Mouse (Mus musculus) thymus, postnatal 0 days (tissue): ENCODE data around the gene Pdrg1. TPM values are rescaled to one million over a fixed set of nuclear protein-coding genes. Genes with fewer than 3 reads are reported as not detected.

Source experiments
- DNase-seq: peaks from one replicate; pipeline ENCODE4 v3.0.0-alpha.2; 2015; ENCODE audit warnings: low spot score
- polyA plus RNA-seq: library from polyadenylated mRNA; unstranded; fragments of >200 nt; fragmentation: Nextera tagmentation; extraction: Ambion mirVana; gene quantifications from 2 replicates; pipeline ENCODE4 v1.2.1, GENCODE M21; 2015

Pdrg1 gene
- polyA plus RNA-seq: 166 and 168 TPM in 2 replicates

DNA sequence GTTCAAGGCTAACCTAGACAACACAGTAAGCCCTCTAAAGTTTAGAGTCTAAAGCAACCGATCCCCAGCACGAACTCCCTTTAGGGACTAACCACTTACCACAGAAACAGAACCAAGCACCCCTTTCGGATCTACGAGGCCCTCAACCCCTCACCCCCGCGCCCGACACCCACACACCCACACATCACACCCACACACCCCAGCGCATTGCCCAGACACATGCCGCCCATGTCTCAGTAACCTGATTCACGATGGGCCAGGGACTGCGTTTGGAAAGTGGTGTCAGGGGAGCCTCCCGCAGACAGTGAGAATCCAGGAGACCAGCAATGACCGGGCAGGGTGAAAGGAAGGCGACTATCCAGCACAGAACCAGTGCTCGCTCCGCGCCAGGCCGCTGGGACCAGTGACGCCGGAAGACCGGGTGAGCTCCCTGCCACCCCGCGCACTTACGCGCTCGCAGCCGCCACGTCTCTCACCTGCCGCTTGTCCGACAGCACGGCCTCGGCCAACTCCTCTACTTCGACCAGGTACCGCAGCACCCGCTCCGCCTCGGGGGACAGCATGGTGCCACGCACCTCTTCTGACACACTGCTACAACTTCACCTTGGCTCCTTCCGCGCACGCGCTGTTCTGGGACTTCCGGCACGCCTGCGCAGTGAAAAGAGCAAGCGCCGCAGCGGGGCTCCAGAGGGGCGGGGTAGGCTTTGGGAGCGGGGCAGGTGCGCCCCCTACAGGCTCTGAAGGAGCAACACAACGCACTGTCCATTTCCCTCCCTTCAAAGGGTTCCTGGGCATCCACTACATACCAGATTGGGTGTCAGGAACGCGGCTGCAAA lies at the start of gene Pdrg1:
Gene Pdrg1 (minus strand): TSS at position 670 of the 836 bp plus-strand sequence.
- DNase-seq: peak; percentile 97

DNA sequence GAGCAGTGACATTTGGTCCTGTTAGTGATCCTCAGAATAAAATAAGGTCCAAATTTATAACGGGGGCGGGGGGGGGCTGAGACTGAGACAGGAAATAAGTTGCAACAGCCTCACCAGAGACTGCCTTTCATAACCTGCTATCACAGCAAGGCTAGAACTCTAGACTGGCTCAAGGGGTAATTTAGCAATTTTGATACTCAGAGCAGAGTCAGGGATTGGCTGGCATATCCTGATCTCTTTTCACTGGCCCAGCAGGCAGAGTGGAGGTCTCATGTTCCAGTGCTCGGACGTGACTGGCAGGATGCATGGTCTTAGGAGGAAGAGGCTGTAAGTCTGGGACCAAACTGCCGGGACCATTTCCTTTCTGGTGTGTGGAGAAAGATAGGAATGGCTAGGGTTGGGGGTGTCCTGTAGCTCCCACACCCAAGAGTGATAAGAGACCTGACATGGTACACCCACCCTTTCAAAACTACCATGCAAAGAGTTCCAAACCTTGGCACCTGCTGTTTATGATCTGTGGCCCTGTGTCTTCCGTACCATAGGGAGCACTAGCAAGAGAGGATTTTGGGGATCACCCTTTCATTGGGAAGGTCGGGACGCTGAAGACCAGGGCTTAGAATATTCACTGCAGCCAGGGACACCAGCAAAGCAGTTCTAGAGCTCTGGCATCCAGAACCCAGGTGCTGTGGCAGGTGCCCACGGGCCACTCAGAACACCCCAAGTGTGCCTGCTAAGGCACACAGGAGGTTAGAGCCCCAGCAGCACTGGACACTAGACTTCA lies 49.2 kb upstream of the Pdrg1 start:
- no peak for DNase-seq

DNA sequence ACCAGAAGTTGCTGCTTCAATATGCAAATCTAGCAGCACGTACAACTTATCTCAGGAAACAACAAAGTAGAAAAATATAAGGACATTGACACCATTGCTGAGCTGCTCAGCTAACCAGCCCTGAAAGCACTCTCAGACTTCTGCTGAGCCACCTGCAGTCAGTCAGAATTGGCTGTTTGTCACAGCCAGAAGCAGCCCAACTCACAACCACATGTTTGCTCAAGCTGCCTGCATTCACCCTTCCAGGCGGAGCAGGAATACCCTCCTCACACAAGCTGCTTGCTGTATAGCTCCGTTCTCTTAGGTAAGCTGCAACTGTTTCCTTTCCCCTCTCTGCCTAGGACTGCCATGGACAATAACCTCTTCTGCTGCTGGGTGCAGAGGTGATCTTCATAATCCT lies 48.2 kb upstream of the Pdrg1 start:
- DNase-seq: no peak

DNA sequence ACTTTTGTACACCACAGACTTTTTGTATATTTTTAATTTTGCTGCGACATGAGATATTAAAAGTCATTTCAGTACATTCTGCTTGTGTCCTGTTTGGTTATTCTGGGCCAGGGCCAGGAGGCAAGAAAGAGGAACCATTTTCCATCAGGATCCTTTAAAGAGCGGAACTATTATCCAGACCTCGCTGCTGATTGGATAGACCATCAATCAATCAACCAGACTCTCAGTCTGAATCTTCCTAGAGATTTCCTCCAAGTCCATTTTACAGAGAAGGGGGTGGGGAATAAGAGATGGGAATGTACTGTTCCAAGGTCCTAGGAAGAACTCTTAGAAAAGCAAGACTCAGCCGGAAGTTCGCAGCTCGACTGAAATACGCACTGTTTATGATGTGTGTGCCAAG lies 45.0 kb upstream of the Pdrg1 start:
- no peak for DNase-seq

DNA sequence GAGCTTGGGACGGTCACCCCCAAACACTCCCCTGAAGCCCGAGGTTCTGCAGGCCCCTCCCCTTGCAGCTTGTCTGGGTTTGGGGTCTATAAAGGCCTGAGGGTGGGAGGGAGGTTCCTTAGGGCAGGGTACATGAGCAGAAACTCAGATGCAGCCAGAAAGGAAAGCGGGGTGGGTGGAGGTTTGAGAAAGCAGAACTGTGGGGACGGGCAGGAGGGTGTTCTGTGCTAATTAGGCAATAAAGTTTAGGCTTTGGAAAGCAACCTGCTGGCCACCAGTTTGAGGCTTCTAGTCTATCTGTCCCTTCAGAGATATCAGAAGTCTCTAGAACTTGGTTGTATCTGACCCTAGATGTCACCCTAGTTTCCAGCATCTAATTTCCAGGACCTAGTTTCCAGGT lies 43.1 kb upstream of the Pdrg1 start:
- DNase-seq: no peak

DNA sequence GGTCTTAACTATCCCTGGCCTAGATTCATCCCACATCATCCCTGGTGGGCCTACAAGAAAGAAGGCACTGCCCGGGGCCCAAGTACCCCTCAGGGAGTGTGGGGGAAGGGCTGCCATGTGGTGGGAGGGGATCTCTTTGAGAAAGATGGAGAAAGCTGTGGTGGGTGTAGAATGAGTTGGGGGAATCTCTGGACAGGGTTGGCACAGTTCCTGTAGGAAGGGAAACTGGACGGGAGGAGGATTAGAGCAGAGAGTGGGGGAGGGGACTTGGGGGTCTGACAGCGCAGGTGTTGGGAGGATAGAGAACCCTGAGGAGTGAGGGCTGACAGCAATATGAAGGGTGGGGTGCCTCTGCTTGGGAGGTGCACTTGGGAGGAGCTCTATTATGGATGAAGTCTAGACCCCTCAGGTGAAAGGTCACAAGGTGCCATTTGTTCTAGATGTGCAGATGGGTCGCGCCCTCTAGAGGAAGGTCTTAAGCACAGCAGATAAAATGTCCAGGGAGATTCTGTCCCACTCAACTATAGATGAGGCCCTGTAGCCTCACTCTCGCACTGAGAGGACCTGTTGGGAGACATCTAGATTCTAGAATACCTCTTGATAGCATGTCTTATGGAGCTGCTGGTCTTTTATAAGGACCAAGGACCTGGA lies 40.2 kb upstream of the Pdrg1 start:
- peak; percentile 28 for DNase-seq

DNA sequence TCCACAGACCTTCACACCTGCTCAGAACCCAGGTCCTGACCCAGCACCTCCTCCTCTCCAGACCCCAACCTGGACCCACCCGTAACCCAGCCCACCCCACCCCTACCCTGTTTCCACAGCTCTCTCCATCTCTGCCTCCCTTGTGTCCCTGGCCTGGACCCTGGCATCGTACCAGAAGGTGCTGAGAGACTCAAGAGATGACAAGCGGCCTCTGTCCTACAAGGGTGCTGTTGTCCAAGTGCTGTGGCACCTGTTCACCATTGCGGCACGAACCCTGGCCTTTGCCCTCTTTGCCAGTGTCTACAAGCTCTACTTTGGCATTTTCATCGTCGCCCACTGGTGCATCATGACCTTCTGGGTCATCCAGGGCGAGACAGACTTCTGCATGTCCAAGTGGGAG lies 38.7 kb upstream of the Pdrg1 start:
- no peak for DNase-seq

DNA sequence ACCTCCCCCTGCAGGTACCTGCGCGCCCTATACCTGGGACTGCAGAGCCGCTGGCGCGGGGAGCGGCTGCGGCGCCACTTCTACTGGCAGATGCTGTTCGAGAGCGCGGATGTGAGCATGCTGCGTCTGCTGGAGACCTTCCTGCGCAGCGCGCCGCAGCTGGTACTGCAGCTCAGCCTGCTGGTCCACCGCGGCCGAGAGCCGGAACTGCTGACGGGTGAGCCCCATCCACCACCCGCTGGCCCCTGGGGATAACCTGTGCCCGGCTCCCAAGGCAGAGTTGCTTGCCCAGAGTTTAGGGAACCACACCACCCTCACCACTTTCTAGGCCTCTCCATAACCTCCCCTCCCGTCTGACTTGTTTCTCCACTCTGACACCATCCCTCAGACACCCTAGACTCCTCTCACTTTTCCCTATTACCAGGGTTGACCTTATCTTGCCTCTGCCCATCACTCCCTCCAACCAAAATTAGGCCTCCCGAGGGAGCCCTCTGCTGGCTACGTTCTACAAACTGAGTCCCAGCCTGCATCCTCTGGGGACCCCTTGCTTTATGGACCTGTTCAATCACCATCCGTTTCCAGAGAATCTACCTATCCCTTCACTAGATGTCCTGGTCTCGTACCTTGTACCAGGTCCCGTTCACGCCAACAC lies 37.6 kb upstream of the Pdrg1 start:
- peak; percentile 35 for DNase-seq

DNA sequence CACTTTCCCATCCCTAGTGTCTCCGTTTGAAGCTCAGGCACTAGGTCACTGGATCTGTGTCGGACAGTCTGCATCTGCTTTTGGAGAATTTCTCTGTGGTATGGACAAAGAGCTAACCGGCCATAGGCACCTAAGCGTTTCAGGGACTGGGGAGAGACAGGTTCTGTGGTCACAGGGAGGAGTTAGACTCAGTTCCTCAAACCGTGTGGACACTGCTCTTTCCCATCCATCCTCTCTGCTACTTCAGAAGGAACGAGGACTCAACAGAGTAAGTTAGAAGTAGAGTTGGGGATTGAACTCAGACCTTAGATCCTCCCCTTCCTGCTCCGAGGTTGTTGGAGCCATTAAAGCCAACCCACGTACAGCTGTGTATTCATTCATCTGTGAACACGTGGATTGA lies 36.3 kb upstream of the Pdrg1 start:
- DNase-seq: no peak

DNA sequence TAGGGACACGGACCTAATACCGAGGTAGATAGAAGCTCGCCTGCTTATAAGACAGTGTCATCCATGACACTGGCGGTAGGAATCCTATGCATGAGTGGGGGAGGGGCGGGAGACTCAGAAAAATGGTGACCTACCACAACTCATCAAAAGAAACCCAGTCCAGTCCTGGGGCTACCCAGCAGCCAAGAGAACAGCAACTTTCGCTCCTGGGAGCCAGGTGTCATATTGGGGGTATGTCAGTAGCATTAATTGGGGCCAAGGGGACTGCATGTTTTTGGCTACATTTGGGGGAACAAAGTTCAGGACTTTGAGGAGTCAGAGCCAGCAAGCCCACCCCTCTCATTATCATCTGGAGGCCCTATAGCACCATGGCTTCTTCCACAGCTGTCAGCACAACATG lies 35.9 kb upstream of the Pdrg1 start:
- no peak for DNase-seq

DNA sequence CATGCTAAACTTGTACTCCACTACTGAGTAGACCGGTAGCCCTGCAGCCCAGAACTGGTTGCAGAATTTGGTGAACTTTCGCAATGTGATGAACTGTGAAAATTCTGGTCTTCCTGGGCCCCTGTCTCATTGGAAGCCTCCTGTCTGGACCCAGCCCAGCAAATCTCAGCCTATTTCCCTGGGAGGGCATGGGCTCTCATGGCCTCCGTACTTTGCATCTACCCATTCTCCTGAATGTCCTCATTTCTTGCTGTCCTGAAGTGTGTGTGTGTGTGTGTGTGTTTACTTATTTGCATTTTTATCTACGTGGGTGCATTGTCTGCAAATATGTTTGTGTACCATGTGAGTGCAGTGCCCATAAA lies 34.8 kb upstream of the Pdrg1 start:
- DNase-seq: no peak

DNA sequence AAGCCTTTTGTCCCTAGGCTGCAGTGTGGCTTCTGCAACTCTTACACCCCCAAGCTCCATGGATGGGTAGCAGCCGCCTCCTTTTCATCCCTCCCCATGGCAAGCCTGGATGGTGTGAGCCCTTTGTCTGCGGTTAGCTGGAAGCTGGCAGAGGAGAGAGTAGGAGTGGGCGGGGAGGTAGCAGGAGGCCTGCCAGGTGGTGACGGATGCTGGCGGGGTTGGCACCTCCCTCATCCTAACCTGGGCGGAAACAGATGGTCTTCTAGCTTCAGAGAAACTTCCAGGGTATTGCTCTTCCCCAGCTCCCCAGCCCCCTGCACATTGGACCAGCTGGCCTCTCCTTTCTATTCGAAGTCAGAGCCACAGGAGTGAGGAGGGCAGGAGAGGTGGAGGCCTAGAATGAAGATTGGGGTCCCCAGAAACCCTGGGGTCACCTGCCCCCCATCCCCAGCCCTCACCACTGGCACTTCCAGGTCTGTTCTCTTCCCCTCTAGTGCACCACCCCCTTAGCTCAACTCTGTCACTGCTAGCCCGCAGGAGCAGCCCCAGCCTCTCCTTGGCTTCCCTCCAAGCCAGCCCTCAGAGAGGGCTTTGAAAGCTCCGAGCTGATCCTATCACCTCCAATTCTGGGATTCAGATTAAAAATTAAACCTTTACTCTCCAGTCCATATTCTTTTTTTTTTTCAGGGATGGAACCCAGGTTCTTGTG lies 34.2 kb upstream of the Pdrg1 start:
- peak; percentile 46 for DNase-seq

DNA sequence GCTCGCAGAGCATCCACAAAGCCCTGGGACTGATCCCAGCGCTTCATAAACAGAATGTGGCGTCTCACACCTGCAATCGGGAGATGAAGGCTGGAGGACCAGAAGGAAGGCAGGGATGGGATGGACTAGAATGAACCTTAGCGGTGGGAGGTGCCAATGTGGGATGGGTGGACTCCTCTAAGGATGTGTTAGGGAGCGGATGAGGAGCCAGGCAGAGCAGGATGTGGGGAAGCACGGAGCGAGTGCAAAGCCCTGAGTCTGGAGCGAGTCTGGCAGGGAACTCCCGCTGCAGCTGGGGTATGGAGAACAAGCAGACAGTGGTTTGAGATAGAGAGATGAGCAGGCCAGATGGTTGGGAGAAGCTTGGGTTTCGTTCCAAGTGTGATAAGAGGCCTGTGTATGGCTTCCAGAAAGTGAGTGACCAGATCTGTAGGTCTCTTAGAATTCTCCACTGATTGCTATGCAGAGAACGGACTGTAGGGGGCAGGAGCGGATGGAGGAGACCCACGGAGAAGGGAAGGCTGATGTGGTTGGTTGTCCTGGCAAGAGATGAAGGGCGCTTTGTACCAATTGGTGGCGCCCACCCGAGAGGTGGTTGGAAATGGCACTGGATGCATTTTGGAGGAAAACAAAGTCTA lies 32.7 kb upstream of the Pdrg1 start:
- peak; percentile 64 for DNase-seq

DNA sequence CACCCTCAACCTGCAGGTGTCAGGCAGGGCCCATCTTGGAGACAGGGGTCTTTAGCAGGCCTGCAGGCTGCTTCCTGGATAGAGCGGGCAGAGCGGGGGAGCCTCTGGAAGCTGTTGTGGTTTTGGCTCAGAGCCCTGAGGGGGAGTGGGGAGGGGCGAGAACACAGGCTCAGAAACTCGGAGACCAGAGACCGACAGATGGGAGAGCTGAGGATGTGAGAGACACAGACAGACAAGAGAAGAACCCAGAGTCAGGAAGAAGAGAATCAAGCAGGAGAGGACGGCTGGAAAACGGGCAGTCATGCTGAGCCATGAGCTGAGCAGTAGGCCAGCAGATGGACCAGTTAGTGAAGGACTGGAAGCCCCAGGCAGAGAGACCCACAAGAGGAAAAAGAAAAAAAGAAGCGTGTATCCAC lies 30.7 kb upstream of the Pdrg1 start:
- peak; percentile 69 for DNase-seq

DNA sequence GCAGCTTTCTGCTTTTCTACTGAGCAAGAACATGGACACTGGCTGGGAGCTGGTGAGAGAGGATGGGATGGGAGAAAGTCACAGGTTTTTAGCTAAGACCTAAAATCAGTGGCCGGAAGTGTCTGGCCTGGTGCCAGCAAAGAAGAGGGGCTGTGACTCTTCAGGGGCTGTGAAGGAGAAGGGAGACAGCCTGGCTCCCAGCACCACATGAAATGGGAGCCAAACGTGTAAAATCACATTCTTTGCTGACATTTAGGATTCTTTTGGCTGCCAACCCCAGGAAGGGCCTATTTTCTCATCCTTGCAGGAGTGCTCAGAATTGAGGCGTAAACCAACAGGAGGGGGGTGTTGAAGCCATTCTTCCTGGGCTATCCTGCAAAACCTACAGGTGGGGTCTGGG lies 28.7 kb upstream of the Pdrg1 start:
- no peak for DNase-seq

DNA sequence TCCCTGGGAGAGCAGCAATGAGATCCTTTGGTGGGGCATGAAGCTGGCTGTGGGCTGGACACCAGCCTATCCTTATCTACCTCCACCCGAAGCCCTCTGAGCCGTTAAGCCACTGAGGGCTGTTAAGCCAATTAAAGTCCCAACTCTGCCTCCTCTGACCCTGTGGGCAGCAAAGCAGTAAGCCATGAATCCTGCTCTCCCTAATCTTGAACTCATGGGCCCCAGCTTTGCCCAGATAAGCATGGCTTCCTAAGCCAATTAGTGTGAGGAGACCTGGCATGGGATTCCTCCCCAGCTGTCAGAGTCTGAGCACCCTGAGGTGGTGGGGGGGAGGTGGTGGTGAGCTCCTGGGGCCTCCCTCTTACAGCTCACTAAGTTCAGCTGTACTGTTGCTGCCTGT lies 21.5 kb upstream of the Pdrg1 start:
- no peak for DNase-seq

DNA sequence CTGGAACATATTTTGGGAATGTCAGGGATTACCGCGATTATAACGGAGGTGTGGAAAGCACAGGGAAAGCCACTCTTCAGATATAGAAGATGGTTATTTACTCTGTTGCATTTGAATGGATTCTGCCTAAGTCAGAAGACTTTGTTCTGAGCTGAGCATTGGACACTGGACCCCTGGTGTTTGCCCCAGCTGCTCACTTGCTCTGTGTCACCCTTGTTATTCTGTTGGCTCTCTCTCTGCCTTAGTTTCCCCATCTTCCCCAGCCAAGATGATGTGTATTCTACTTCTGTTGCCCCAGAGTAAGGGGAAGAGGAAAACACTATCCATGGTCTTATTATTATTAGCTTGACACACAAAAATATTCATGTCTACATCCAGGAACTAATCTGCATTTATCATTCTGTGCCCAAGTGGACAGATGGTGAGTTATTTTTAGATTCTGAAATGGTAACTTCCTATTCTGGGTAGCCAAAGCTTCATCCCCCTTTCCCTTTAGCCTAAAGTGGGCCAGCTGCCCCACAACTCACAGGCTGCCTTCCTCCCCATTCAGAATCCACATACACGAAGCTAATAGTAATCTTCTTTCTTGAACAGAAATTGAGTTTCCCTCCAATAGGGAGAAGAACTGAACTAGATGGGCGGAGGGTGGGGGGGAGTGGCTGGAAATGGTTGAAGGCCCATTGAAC lies 18.5 kb upstream of the Pdrg1 start:
- DNase-seq: no peak

DNA sequence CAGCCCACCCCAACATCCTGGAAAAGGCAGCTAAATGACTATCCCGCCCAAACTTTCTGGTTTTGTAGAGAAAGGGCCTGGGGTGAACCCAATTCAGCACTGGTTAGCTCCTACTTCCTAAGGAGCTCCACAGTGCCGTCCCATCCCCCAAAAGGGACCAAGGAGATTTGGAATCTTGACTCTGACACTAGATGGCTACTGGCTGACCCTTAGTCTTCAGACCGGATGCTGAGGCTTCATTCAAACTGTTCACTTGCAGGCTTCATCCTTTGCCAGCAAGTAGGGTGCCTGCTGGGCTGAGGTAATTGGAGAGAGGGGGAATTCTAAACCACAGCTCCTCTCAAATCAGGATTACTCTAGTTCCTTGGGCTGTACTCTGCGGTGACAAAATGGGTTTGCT lies 17.7 kb upstream of the Pdrg1 start:
- no peak for DNase-seq

DNA sequence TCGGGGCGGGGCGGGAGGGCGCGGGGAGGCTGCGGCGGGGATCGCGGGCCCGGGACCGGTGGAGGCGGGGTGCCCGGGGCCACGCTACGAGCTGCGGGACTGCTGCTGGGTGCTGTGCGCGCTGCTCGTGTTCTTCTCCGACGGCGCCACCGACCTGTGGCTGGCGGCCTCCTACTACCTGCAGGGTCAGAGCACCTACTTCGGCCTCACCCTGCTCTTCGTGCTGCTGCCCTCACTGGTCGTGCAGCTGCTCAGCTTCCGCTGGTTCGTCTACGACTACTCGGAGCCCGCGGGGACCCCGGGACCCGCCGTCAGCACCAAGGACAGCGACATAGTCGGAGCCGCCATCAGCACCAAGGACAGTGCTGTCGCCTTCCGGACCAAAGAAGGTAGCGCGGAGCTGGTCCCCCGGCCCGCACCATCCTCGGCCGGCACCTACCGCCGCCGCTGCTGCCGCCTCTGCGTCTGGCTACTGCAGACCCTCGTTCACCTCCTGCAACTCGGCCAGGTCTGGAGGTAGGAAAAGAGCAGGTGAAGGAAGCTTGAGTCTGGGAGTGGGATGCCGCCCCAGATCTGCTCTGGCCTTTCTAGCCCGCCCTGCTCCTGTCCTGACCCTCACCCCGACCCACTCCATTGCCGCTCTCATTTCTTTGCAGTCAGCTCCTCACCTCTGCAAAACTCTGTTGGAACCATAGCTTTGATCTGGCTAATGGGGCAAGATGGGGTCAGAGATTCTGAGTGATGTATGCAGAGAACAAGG lies 17.0 kb upstream of the Pdrg1 start:
- DNase-seq: peak; percentile 89
